Mouse (Mus musculus): ENCODE measurements around the gene Sspn. TPM values are rescaled to one million over a fixed set of nuclear protein-coding genes. Genes with fewer than 3 reads are reported as not detected.

Sspn gene
- polyA plus RNA-seq, 1 experiment from 2014 or later: 11.7 TPM

DNA sequence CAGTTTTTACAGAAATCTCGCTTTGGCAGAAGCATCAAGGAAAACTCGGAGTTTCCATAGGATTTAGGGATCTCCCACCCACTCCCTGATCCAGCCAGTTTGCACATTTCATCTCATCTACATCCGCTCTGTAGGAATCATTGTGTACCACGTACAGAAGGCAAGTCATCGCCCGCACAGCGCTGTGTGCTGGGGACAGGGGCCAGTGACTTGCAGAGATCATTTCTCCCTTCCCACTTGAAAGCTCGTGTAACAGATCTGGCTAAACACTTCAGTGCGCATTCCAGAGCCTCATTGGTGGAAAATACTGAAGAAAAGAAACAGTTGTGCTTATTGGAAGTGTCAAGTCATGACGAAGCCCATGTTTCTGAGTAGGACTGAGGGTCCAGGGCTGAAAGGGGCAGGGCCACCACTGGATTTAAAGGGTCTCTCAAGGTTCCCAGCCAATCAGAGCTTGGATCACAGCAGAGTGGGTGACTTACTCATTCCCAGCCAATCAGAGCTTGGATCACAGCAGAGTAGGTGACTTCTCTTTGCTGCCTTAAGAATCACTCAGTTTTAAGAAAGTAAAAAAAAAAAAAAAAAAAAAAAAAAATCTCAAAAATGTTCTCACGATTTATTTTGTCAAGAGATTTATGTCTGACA lies 14.4 kb downstream of the Sspn start:
- Histone ChIP-seq H3K9ac (replicated peaks; ENCODE audit: low read length) (no peak overlapping the region), H3K27me3 (ENCODE audit: insufficient read depth, low read length) (no peaks in the 10 kb centered on the region), H3K4me2 (replicated peaks; ENCODE audit: low read depth, low read length) (no peak overlapping the region), H3K36me3 (ENCODE audit: insufficient read depth, low read length) (no peaks in the 10 kb centered on the region), H3K27ac (ENCODE audit: low read length) (no peak overlapping the region), H3K4me1 (ENCODE audit: insufficient read depth, low read length) (peaks cover 12% of the 10 kb centered on the region), H3K4me3 (ENCODE audit: low read length) (no peak overlapping the region), H3K9me3 (ENCODE audit: low read length) (peaks cover 6% of the 10 kb centered on the region; the same call in 1 of the 2 replicates)
- 65% methylated on average over 11 of the region's 11 CpGs for WGBS
- ATAC-seq (ENCODE audit: low FRiP score, low TSS enrichment): peak; percentile 44; the same call in 1 of the 2 replicates

DNA sequence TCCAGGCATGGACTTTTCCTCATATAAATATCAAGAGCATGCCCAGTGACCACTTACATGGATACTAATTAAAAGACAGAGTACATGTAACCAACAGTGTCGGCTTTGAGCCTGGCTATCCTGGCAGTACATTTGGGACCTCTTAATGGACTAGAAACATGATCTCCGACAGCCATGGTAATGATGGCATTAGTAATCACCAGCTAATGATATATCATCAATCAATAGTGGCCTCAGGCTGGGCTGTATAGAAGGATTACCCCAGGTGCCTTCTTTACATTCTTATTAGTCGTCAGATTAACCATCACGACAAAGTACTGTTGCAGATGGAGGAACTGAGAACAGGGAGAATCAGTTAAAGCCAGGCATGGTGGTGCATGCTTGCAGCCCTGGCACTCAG lies 17.6 kb downstream of the Sspn start:
- no peak for ATAC-seq (ENCODE audit: low FRiP score, low TSS enrichment)
- Histone ChIP-seq H3K9ac (replicated peaks; ENCODE audit: low read length) (no peak overlapping the region), H3K27me3 (ENCODE audit: insufficient read depth, low read length) (no peaks in the 10 kb centered on the region), H3K4me3 (ENCODE audit: low read length) (no peak overlapping the region), H3K4me2 (replicated peaks; ENCODE audit: low read depth, low read length) (no peak overlapping the region), H3K4me1 (ENCODE audit: insufficient read depth, low read length) (peaks cover 12% of the 10 kb centered on the region), H3K9me3 (ENCODE audit: low read length) (no peaks in the 10 kb centered on the region), H3K27ac (ENCODE audit: low read length) (no peak overlapping the region), H3K36me3 (ENCODE audit: insufficient read depth, low read length) (no peaks in the 10 kb centered on the region)
- WGBS: 52% methylated on average over 4 of the region's 4 CpGs

DNA sequence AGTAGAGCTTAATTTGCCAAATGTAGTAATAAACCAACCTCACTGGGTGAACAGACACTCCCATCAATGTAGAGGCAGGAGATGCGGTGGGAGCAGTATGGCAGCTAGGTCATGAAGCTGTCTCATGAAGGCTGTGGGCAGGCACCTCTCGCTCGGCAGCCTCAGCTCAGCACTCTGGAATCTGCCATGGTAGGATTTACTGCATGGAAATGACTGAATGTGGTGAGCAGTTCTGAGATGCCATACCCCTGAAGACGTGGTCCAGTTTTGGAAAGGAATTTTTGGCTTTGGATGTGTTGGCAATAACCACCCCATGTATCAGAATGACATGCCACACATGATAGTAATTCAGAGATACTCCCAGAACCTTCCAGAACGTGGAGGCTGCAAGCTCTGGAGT lies 19.2 kb downstream of the Sspn start:
- H3K9me3 ChIP-seq (ENCODE audit: low read length): no peaks in the 10 kb centered on the region
- 76% methylated on average over 5 of the region's 5 CpGs for WGBS

DNA sequence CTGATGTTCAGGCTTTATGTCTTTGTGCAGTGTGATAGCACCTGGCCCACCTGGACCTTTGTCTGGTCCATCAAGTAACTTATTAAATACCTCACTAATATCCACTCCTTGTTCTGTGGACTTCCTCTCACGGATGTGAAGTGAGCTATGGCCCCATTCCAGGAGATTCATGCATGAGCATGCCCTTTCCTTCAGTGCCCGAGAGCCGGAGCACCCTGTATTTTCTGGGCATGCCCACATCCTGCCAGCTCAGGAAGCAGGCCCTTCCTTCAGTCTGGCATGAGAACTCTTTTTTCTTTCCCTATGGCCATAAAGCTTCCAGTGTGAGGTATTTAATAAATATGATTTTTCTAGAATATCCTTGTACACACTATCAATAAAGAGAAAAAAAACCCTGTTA lies 21.2 kb downstream of the Sspn start:
- Histone ChIP-seq H3K4me3 (ENCODE audit: low read length) (no peak overlapping the region), H3K4me1 (ENCODE audit: insufficient read depth, low read length) (peaks cover 11% of the 10 kb centered on the region), H3K27ac (ENCODE audit: low read length) (no peak overlapping the region), H3K9me3 (ENCODE audit: low read length) (no peaks in the 10 kb centered on the region), H3K9ac (replicated peaks; ENCODE audit: low read length) (no peak overlapping the region), H3K36me3 (ENCODE audit: insufficient read depth, low read length) (no peaks in the 10 kb centered on the region), H3K27me3 (ENCODE audit: insufficient read depth, low read length) (no peaks in the 10 kb centered on the region), H3K4me2 (replicated peaks; ENCODE audit: low read depth, low read length) (no peak overlapping the region)
- ATAC-seq (ENCODE audit: low FRiP score, low TSS enrichment): no peak
- WGBS: 72% methylated on average over 3 of the region's 3 CpGs

More for the DNA sequence above, 19.2 kb downstream of the Sspn start:
- H3K27me3 ChIP-seq (ENCODE audit: insufficient read depth, low read length): no peaks in the 10 kb centered on the region
- H3K4me2 ChIP-seq (replicated peaks; ENCODE audit: low read depth, low read length): no peak overlapping the region
- H3K4me1 ChIP-seq (ENCODE audit: insufficient read depth, low read length): peaks cover 12% of the 10 kb centered on the region
- no peak overlapping the region for H3K27ac ChIP-seq (ENCODE audit: low read length)
- no peak for ATAC-seq (ENCODE audit: low FRiP score, low TSS enrichment)
- H3K36me3 ChIP-seq (ENCODE audit: insufficient read depth, low read length): no peaks in the 10 kb centered on the region
- no peak overlapping the region for H3K4me3 ChIP-seq (ENCODE audit: low read length)
- no peak overlapping the region for H3K9ac ChIP-seq (replicated peaks; ENCODE audit: low read length)

DNA sequence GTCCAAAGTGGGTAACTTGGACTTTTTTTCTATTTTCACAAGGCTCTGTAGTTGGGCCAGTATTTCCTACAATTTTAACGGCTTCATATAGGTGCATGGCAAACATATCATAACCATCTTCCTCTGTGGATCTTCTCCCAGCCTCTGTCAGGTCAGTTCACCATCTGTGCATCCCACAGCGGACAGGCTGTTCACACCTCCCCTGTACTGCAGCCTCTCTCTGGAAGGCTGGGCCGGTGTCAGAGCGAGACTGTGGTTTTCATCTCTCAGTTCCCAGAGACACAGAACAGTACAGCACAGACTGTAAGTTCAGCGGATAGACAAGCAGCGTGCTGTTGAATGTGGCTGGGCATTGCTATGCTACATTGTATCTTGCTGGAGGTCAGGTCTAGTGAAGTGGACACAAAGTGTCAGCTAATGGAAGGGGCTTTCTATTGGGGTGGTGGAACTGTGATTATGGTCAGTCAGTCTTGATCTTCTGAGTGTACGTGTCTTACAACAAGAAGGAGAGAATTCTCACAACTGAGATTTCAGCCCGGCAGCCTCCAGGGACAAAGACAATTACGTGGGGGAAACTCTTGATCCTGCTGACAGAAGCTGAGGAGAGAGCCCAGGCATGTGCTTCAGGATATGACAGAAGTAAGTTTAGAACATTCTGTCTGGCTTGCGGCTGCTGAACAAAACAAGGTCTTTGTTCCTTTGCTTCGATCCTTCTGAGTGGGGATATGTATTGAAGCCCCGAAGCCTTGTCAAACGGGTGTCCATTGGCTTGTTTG lies 21.9 kb downstream of the Sspn start:
- H3K27ac ChIP-seq (ENCODE audit: low read length): no peak overlapping the region
- H3K9me3 ChIP-seq (ENCODE audit: low read length): no peaks in the 10 kb centered on the region
- no peaks in the 10 kb centered on the region for H3K27me3 ChIP-seq (ENCODE audit: insufficient read depth, low read length)
- H3K4me1 ChIP-seq (ENCODE audit: insufficient read depth, low read length): peaks cover 9% of the 10 kb centered on the region
- no peak for ATAC-seq (ENCODE audit: low FRiP score, low TSS enrichment)
- no peak overlapping the region for H3K4me3 ChIP-seq (ENCODE audit: low read length)
- no peaks in the 10 kb centered on the region for H3K36me3 ChIP-seq (ENCODE audit: insufficient read depth, low read length)
- no peak overlapping the region for H3K9ac ChIP-seq (replicated peaks; ENCODE audit: low read length)
- no peak overlapping the region for H3K4me2 ChIP-seq (replicated peaks; ENCODE audit: low read depth, low read length)
- 74% methylated on average over 13 of the region's 13 CpGs for WGBS

DNA sequence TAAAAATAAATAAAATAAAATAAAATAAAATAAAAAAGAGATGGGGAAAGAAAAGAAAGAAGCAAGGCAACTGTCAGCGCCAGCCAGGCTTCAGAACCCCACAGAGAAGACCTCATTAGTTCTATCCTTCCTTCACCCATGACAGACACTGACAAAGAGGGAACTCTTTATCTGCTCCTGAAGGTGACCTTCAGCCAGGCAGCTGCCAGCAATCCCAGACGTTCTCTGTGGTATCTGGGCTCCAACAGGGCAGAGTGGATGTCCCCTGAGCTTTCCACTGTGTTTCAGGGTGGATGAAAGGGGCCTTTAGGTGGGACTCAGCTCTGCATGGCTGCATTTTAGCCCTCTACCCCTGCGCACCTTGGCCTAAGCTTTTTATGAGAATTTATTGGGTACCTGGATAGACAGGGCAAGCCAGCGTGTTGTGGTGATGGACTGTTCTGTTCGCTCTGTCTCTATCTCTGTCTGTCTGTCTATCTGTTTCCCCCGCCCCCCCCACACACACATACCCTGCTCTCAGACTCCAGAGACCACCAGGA lies 26.1 kb downstream of the Sspn start:
- no peak overlapping the region for H3K4me2 ChIP-seq (replicated peaks; ENCODE audit: low read depth, low read length)
- H3K4me1 ChIP-seq (ENCODE audit: insufficient read depth, low read length): peaks cover 7% of the 10 kb centered on the region; the same call in 1 of the 2 replicates
- H3K36me3 ChIP-seq (ENCODE audit: insufficient read depth, low read length): no peaks in the 10 kb centered on the region
- no peak overlapping the region for H3K9ac ChIP-seq (replicated peaks; ENCODE audit: low read length)
- H3K9me3 ChIP-seq (ENCODE audit: low read length): no peaks in the 10 kb centered on the region
- no peak overlapping the region for H3K4me3 ChIP-seq (ENCODE audit: low read length)
- H3K27ac ChIP-seq (ENCODE audit: low read length): no peak overlapping the region
- ATAC-seq (ENCODE audit: low FRiP score, low TSS enrichment): no peak
- H3K27me3 ChIP-seq (ENCODE audit: insufficient read depth, low read length): no peaks in the 10 kb centered on the region
- WGBS: 79% methylated on average over 6 of the region's 6 CpGs

DNA sequence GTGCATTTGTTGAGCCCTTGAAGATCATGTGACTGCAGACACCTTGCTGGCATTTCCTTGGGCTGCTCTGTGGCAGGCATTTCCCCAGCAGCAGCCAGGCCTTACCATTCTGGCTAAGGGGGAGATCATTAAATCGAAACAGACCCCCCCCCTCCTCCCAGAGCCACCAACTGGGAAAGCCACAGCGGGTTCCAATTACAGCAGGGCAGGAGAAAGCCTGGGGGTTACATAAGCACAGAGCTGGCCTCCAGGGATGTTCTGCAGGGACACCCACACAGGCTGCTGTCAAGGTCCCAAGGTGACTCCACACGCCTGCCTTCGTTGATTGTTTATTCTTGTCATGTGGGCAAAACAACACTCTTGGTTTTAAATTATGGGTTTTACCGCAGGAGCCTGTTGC lies 26.6 kb downstream of the Sspn start:
- H3K27ac ChIP-seq (ENCODE audit: low read length): no peak overlapping the region
- 25% methylated on average over 5 of the region's 5 CpGs for WGBS
- no peaks in the 10 kb centered on the region for H3K27me3 ChIP-seq (ENCODE audit: insufficient read depth, low read length)
- H3K4me1 ChIP-seq (ENCODE audit: insufficient read depth, low read length): peaks cover 7% of the 10 kb centered on the region; the same call in 1 of the 2 replicates
- H3K4me2 ChIP-seq (replicated peaks; ENCODE audit: low read depth, low read length): no peak overlapping the region
- H3K9me3 ChIP-seq (ENCODE audit: low read length): no peaks in the 10 kb centered on the region
- H3K9ac ChIP-seq (replicated peaks; ENCODE audit: low read length): no peak overlapping the region
- H3K4me3 ChIP-seq (ENCODE audit: low read length): no peak overlapping the region
- no peaks in the 10 kb centered on the region for H3K36me3 ChIP-seq (ENCODE audit: insufficient read depth, low read length)
- no peak for ATAC-seq (ENCODE audit: low FRiP score, low TSS enrichment)

DNA sequence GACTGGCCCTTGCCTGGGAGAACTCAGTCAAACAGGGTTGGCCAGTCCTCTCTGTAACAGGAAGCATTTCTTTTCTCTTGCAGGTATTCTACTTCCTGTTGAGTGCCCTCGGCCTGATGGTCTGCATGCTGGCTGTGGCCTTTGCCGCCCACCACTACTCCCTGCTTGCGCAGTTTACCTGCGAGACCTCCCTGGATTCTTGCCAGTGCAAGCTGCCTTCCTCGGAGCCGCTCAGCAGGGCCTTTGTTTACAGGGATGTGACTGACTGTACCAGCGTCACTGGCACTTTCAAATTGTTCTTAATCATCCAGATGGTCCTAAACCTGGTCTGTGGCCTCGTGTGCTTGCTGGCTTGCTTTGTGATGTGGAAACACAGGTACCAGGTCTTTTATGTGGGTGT lies 29.6 kb downstream of the Sspn start:
- H3K27ac ChIP-seq (ENCODE audit: low read length): no peak overlapping the region
- no peak for ATAC-seq (ENCODE audit: low FRiP score, low TSS enrichment)
- no peak overlapping the region for H3K9ac ChIP-seq (replicated peaks; ENCODE audit: low read length)
- 63% methylated on average over 8 of the region's 8 CpGs for WGBS
- no peaks in the 10 kb centered on the region for H3K27me3 ChIP-seq (ENCODE audit: insufficient read depth, low read length)
- H3K4me1 ChIP-seq (ENCODE audit: insufficient read depth, low read length): peaks cover 7% of the 10 kb centered on the region; the same call in 1 of the 2 replicates
- H3K4me3 ChIP-seq (ENCODE audit: low read length): no peak overlapping the region
- H3K4me2 ChIP-seq (replicated peaks; ENCODE audit: low read depth, low read length): no peak overlapping the region
- H3K9me3 ChIP-seq (ENCODE audit: low read length): no peaks in the 10 kb centered on the region
- H3K36me3 ChIP-seq (ENCODE audit: insufficient read depth, low read length): no peaks in the 10 kb centered on the region

DNA sequence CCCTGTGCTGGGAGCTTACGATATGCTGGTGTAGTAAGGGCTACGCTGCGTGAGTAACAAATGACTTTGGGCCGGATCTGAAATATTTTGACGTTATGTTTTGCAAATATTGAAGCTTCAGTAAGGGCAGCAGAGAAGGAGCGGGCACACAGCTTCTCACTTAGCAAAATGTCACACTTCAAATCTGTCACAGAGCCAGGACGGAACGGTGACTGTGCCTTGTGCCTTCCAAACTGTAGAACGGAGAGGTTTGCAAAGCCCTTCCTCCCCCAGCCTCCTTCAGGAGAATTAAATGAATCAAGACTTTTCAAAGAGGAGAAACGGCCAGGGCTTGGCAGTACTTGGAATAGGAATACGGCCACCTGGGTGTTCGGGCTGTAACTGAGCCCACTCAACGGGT lies 32.5 kb downstream of the Sspn start:
- Histone ChIP-seq H3K4me3 (ENCODE audit: low read length) (no peak overlapping the region), H3K27ac (ENCODE audit: low read length) (no peak overlapping the region), H3K9me3 (ENCODE audit: low read length) (no peaks in the 10 kb centered on the region), H3K36me3 (ENCODE audit: insufficient read depth, low read length) (no peaks in the 10 kb centered on the region), H3K27me3 (ENCODE audit: insufficient read depth, low read length) (no peaks in the 10 kb centered on the region), H3K4me2 (replicated peaks; ENCODE audit: low read depth, low read length) (no peak overlapping the region), H3K9ac (replicated peaks; ENCODE audit: low read length) (no peak overlapping the region), H3K4me1 (ENCODE audit: insufficient read depth, low read length) (no peaks in the 10 kb centered on the region)
- ATAC-seq (ENCODE audit: low FRiP score, low TSS enrichment): no peak
- 88% methylated on average over 13 of the region's 13 CpGs for WGBS

DNA sequence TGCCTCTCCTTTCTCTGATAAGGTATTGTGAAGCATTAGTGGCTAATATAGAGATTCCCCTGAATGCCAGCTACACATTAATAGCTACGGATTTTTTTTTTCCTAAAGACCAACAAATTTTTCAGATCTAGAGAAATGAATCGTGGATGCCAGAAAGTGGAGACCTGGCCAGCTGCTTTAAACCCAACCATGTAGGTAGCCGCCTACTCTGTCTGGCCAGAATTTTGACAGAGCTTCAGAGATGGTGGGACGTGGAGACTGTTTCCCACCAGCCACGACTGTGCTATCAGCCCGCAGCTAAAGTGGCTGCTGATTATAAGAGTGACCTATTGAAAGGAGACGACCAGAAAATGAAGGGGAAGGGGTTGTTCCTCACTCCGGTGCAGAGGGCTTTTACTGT lies 36.3 kb downstream of the Sspn start:
- Histone ChIP-seq H3K4me3 (ENCODE audit: low read length) (no peak overlapping the region), H3K4me2 (replicated peaks; ENCODE audit: low read depth, low read length) (no peak overlapping the region), H3K9me3 (ENCODE audit: low read length) (no peaks in the 10 kb centered on the region), H3K27ac (ENCODE audit: low read length) (no peak overlapping the region; the same call in 1 of the 2 replicates), H3K36me3 (ENCODE audit: insufficient read depth, low read length) (no peaks in the 10 kb centered on the region), H3K4me1 (ENCODE audit: insufficient read depth, low read length) (no peaks in the 10 kb centered on the region), H3K9ac (replicated peaks; ENCODE audit: low read length) (no peak overlapping the region), H3K27me3 (ENCODE audit: insufficient read depth, low read length) (no peaks in the 10 kb centered on the region)
- ATAC-seq (ENCODE audit: low FRiP score, low TSS enrichment): no peak
- 69% methylated on average over 8 of the region's 8 CpGs for WGBS
